In the genomic region with DNA sequence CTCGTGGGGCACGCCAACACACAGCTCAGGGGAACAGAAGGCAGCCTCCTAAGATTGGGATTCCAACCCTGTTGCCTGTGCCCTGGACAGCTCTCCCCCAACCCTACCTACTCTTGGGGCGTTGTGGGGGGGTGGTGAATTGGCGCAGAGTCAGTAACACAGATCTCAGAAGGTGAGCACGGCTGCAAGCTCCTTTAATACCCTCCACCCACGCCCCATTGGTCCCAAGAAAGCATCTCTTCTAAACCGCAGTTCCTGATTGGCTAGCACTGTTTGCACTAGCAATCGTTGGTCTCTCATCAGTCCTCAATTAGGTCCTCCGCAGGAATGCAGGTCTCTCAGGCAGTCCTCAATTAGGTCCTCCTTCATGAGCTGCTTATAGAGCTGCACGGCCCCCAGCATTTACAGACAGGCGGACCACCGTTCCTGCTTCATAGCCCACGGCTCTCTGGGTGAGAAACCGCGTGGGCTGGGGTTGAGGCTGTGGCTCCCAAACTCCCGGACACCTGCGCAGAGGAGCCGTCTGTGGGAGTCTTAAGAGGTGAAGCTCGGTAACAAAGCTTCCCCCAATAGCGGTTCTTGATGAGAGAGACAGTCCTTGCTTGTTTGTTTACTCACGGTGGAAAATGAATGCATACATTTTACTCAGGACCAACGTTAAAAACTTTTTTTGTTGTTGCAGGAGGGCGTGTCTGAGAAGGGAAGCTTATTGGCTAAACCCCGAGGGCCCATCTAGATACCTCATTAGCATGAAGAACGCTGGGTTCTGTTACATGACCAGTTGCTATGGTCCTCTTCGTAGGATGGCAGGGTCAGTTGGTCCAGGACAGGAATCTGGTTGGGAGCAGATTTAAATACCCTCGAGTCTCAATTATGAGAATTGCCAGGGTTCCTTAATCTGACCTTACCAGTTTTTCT, we compare ENCODE assay signal across 1 mouse cellular context.
A peak's percentile ranks its signal among the peaks of the same experiment; 100 is the strongest.
TF ChIP-seq lines count a peak whose summit lies in the region.

No protein-coding gene starts in this region.

TF ChIP-seq in MEL, 35 proteins besides CTCF, POLR2A, EP300 and RAD21 (continued from another document):
- TF ChIP-seq CHD1 (IDR thresholded peaks at IDR 0.05; ENCODE audit: low read depth, low read length) (no peak), RCOR1 (IDR thresholded peaks at IDR 0.05; ENCODE audit: low read depth, low read length) (peak; percentile 95), SIN3A (IDR thresholded peaks at IDR 0.05; ENCODE audit: low read length) (peak; percentile 98), POLR2AphosphoS5 (IDR thresholded peaks at IDR 0.05; ENCODE audit: borderline replicate concordance, low read depth, low read length) (peak; percentile 88; the same call in 1 of the 2 replicates), KAT2A (conservative IDR thresholded peaks at IDR 0.05; ENCODE audit: low read depth, low read length) (no peak), TCF12 (IDR thresholded peaks at IDR 0.05; ENCODE audit: low read depth, low read length) (peak; percentile 81), TBP (IDR thresholded peaks at IDR 0.05; ENCODE audit: low read depth, low read length) (peak; percentile 99), HCFC1 (IDR thresholded peaks at IDR 0.05; ENCODE audit: low read depth, low read length) (peak; percentile 90), TAL1 (IDR thresholded peaks at IDR 0.05; ENCODE audit: low read length) (no peak), ZNF384 (IDR thresholded peaks at IDR 0.05; ENCODE audit: low read depth, low read length) (peak; percentile 72), NELFE (IDR thresholded peaks at IDR 0.05; ENCODE audit: low read depth, low read length) (peak; percentile 99), MAFK (IDR thresholded peaks at IDR 0.05; ENCODE audit: borderline replicate concordance, low read depth, low read length) (no peak), GATA1 (IDR thresholded peaks at IDR 0.05; ENCODE audit: low read depth, low read length) (peak; percentile 33; the same call in 1 of the 2 replicates)
